Mouse (Mus musculus): ENCODE results near the gene Phf21a. TPM values are rescaled to one million over a fixed set of nuclear protein-coding genes. Genes with fewer than 3 reads are reported as not detected.

Gene Phf21a
- polyA plus RNA-seq, 1 experiment from 2014 or later = 2.6 TPM

DNA sequence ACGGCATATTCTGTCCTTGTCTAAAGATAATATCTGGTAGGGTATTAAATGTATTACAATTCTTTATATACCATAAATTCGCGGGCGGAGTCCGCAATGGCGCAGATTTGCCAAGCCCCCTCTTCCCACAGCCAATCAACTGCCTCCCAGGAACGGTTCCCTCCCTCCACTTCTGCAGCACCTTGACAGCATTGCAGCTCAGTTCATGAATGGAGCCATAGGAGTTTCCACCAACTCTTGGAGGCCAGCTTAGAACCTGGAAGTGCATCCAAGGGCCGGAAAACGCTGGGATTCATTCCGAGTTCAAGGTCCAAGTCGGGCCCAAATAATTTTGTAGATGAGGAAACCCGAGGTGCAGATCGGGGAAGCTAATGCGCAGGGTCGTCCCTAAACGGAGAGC is 281.6 kb downstream of the Phf21a start, which contains the start of the genes Pex16 and Large2:
Gene Pex16 (plus strand): TSS at position 163 of the 400 bp plus-strand sequence.
Gene Large2 (minus strand): TSS at position 356 of the 400 bp plus-strand sequence.
- Histone ChIP-seq H3K27ac (replicated peaks) (peak within 1 kb of the TSS; percentile 86), H3K27me3 (peaks cover 45% of the 10 kb centered on the region), H3K36me3 (replicated peaks) (peaks cover 26% of the 10 kb centered on the region), H3K4me1 (replicated peaks) (peaks cover 40% of the 10 kb centered on the region), H3K9ac (peak within 1 kb of the TSS; percentile 74), H3K4me3 (replicated peaks) (peak within 1 kb of the TSS; percentile 75), H3K9me3 (replicated peaks) (no peaks in the 10 kb centered on the region), H3K4me2 (peak within 1 kb of the TSS; percentile 93)
- ATAC-seq (ENCODE audit: insufficient read depth) = peak; percentile 14; the same call in 1 of the 2 replicates
- WGBS (ENCODE audit: insufficient replicate concordance) = 2% methylated on average over 16 of the region's 16 CpGs

- H3K9ac ChIP-seq = peak overlapping the region; percentile 74
These were observed 282.2 kb downstream of the Phf21a start for GRCm38 (mm10) chr2:92375099-92375623.

DNA sequence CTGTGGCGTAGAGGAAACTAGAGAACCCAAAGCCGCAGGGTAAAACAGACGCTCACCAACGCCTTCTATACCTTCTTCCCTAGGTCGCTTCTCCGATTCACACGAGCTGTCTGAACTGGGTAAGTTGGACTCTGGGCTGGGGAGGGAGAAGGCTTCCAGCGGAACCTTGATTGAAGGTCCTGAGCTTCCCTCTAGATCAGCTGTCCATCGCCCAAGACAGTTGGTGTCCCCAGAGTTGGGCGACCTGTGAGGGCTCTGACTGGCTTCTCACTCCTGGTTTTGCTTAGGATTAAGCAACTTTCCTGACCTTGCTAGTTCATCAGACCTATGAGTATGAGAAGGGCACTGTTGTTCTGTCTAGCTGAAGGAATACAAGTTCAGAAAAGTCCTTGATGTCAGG is 282.9 kb downstream of the Phf21a start:
- no peaks in the 10 kb centered on the region for H3K9me3 ChIP-seq (replicated peaks)
- peaks cover 32% of the 10 kb centered on the region for H3K27me3 ChIP-seq
- ATAC-seq (ENCODE audit: insufficient read depth) = no peak
- peak overlapping the region; percentile 93 for H3K4me2 ChIP-seq
- peak overlapping the region; percentile 86 for H3K27ac ChIP-seq (replicated peaks)
- peaks cover 39% of the 10 kb centered on the region for H3K36me3 ChIP-seq (replicated peaks)
- H3K4me3 ChIP-seq (replicated peaks) = peak overlapping the region; percentile 75
- H3K9ac ChIP-seq = peak overlapping the region; percentile 74
- H3K4me1 ChIP-seq (replicated peaks) = peaks cover 35% of the 10 kb centered on the region
- WGBS (ENCODE audit: insufficient replicate concordance) = 4% methylated on average over 10 of the region's 10 CpGs

More at GRCm38 (mm10) chr2:92375099-92375623, 282.2 kb downstream of the Phf21a start:
- peak; percentile 93 for ATAC-seq (ENCODE audit: insufficient read depth)
- Histone ChIP-seq H3K4me2 (peak overlapping the region; percentile 93), H3K27ac (replicated peaks) (peak overlapping the region; percentile 86), H3K4me3 (replicated peaks) (peak overlapping the region; percentile 75), H3K9me3 (replicated peaks) (no peaks in the 10 kb centered on the region), H3K4me1 (replicated peaks) (peaks cover 40% of the 10 kb centered on the region), H3K27me3 (peaks cover 38% of the 10 kb centered on the region), H3K36me3 (replicated peaks) (peaks cover 33% of the 10 kb centered on the region)
- WGBS (ENCODE audit: insufficient replicate concordance) = under 1% methylated on average over 29 of the region's 29 CpGs

GRCm38 (mm10) chr2:92376300-92376699 is 283.4 kb downstream of the Phf21a start:
- WGBS (ENCODE audit: insufficient replicate concordance) = 68% methylated on average over 6 of the region's 6 CpGs
- no peaks in the 10 kb centered on the region for H3K9me3 ChIP-seq (replicated peaks)
- peaks cover 32% of the 10 kb centered on the region for H3K4me1 ChIP-seq (replicated peaks)
- peak overlapping the region; percentile 74 for H3K9ac ChIP-seq
- peaks cover 27% of the 10 kb centered on the region for H3K27me3 ChIP-seq
- peaks cover 44% of the 10 kb centered on the region for H3K36me3 ChIP-seq (replicated peaks)
- H3K27ac ChIP-seq (replicated peaks) = peak overlapping the region; percentile 86; the same call in 1 of the 2 replicates
- peak overlapping the region; percentile 75 for H3K4me3 ChIP-seq (replicated peaks)
- no peak for ATAC-seq (ENCODE audit: insufficient read depth)
- H3K4me2 ChIP-seq = peak overlapping the region; percentile 93

- Histone ChIP-seq H3K4me1 (replicated peaks) (peaks cover 28% of the 10 kb centered on the region), H3K9me3 (replicated peaks) (no peaks in the 10 kb centered on the region), H3K4me3 (replicated peaks) (no peak overlapping the region), H3K27ac (replicated peaks) (no peak overlapping the region), H3K4me2 (no peak overlapping the region), H3K27me3 (peaks cover 17% of the 10 kb centered on the region), H3K36me3 (replicated peaks) (peaks cover 54% of the 10 kb centered on the region), H3K9ac (no peak overlapping the region)
- no peak for ATAC-seq (ENCODE audit: insufficient read depth)
- WGBS (ENCODE audit: insufficient replicate concordance) = 80% methylated on average over 7 of the region's 7 CpGs
These were observed 284.4 kb downstream of the Phf21a start for GRCm38 (mm10) chr2:92377320-92377719.

DNA sequence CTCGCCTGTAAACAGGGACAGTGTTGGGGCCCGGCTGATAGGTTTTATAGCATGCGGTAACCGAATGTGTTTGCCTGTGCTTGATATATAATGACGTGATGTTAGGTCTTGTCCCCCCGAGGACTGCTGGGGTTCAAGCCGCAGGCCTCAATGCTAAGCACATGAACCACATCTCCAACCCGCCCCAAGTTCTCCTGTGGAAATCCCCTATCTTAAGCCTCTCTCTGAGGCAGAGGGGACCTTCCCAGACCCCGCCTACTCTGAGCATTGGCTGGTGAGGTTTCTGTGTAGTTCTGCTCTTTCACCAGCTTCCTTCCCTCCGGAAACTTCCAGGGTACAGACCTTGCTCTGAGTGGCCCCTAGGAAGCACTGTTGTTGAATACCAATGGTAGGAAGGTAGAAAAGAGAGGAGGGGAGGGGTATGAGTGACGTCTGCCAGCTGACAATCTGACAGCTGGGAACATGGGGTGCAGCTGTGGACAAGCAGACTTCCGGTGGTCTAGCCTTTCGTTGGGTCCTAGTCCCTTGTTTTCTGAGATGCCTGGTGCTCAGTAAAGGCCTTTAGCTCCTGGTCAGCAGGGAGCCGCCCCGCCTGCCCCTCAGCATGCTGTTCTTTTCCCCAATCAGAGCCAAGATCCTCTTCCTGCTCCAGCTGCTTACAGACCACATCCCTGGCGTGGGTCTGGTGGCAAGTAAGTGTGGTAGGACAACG is 287.0 kb downstream of the Phf21a start:
- Histone ChIP-seq H3K9ac (no peak overlapping the region), H3K36me3 (replicated peaks) (peaks cover 56% of the 10 kb centered on the region), H3K9me3 (replicated peaks) (no peaks in the 10 kb centered on the region), H3K4me1 (replicated peaks) (peaks cover 11% of the 10 kb centered on the region), H3K27me3 (no peaks in the 10 kb centered on the region), H3K27ac (replicated peaks) (no peak overlapping the region), H3K4me2 (no peak overlapping the region), H3K4me3 (replicated peaks) (no peak overlapping the region)
- 79% methylated on average over 17 of the region's 17 CpGs for WGBS (ENCODE audit: insufficient replicate concordance)
- ATAC-seq (ENCODE audit: insufficient read depth) = no peak

- Histone ChIP-seq H3K27me3 (no peaks in the 10 kb centered on the region), H3K4me1 (replicated peaks) (peaks cover 10% of the 10 kb centered on the region), H3K27ac (replicated peaks) (no peak overlapping the region), H3K4me3 (replicated peaks) (no peak overlapping the region), H3K9me3 (replicated peaks) (no peaks in the 10 kb centered on the region), H3K4me2 (no peak overlapping the region), H3K9ac (no peak overlapping the region), H3K36me3 (replicated peaks) (peaks cover 56% of the 10 kb centered on the region)
- no peak for ATAC-seq (ENCODE audit: insufficient read depth)
- WGBS (ENCODE audit: insufficient replicate concordance) = 78% methylated on average over 6 of the region's 6 CpGs
These were observed 287.7 kb downstream of the Phf21a start for GRCm38 (mm10) chr2:92380495-92381050.

DNA sequence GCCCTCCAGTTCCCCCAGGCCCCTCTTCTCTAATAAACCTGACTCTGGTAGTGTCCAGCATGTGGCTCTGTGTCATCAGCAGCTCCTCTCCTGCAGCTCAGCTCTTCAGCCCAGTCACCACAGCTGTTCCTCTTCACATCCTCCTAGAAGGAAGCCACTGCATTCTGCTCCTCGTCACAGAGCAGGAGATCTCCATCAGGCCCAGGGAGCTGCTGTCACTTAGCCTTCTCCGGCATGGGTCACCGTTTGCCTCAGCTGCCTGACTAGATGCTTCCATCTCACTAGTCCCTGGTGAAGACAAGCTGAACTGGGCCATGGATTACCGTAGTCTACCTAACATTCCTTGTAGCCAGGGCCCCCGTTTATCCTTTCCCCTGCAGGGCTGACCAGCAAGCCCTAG is 288.2 kb downstream of the Phf21a start:
- Histone ChIP-seq H3K4me2 (no peak overlapping the region), H3K9me3 (replicated peaks) (no peaks in the 10 kb centered on the region), H3K9ac (no peak overlapping the region), H3K36me3 (replicated peaks) (peaks cover 56% of the 10 kb centered on the region), H3K4me1 (replicated peaks) (peaks cover 4% of the 10 kb centered on the region), H3K27me3 (peaks cover under 1% of the 10 kb centered on the region; the same call in 1 of the 2 replicates), H3K27ac (replicated peaks) (no peak overlapping the region), H3K4me3 (replicated peaks) (no peak overlapping the region)
- ATAC-seq (ENCODE audit: insufficient read depth) = no peak
- WGBS (ENCODE audit: insufficient replicate concordance) = 77% methylated on average over 5 of the region's 5 CpGs

DNA sequence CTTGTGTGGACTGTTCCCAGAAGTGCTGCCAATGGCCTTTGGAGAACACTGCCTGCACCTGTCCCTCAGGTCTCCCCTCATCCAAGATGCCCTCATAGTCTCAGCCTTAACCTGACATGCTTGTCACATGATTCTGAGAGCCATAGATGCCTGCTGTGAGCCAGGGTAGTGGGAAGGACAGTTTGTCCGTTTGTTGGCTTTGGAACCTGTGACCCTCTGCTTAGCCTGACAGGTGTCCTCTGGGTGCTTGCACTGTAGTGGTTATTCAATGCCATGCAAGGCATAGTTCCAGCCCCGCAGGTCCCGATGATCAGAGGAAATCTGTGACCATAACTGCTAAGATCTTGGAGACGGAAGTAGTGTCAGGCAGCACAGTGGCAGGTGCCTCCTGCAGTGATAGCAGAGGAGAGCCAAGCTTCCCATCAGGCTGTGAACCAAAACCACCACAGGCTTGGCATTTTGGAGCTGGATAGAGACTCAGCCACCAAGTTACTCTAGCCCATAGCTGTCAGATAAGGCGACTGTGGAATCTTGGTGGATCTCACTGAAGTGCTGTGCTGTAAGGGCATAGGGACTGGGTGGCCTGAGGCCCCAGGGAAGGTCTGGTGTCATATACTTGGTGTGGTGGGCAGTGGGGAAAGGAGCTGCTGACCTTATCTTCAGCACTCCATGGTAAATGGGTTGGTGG is 289.1 kb downstream of the Phf21a start, which contains the start of gene 1700029I15Rik:
Gene 1700029I15Rik (plus strand): TSS at position 638 of the 688 bp plus-strand sequence.
- Histone ChIP-seq H3K36me3 (replicated peaks) (peaks cover 55% of the 10 kb centered on the region), H3K9ac (no peak within 1 kb of the TSS), H3K27ac (replicated peaks) (no peak within 1 kb of the TSS), H3K4me2 (no peak within 1 kb of the TSS), H3K9me3 (replicated peaks) (no peaks in the 10 kb centered on the region), H3K27me3 (peaks cover 9% of the 10 kb centered on the region), H3K4me3 (replicated peaks) (no peak within 1 kb of the TSS), H3K4me1 (replicated peaks) (no peaks in the 10 kb centered on the region)
- 75% methylated on average over 5 of the region's 5 CpGs for WGBS (ENCODE audit: insufficient replicate concordance)
- no peak for ATAC-seq (ENCODE audit: insufficient read depth)

DNA sequence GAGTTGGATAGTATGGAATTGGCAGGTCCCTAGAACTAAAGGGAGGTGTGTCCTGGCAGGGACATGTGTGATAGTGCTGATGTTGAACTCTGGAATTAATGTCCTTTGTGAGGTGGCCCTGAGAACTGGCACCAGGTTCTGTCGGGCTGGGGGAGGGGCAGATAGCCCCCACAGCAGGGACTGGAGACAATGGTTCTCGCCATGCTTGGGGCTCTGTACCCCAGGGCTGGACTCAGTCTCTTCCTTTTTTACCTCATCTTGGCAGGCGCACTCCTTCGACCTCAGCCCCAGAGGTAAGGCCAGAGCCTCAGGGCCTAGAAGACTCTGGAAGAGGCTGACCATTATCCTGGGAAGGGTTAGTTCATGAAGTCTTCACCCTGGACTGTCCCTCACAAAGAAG is 289.8 kb downstream of the Phf21a start:
- Histone ChIP-seq H3K9ac (no peak overlapping the region), H3K4me2 (no peak overlapping the region), H3K4me1 (replicated peaks) (no peaks in the 10 kb centered on the region), H3K9me3 (replicated peaks) (no peaks in the 10 kb centered on the region), H3K27ac (replicated peaks) (no peak overlapping the region), H3K4me3 (replicated peaks) (no peak overlapping the region), H3K27me3 (peaks cover 17% of the 10 kb centered on the region), H3K36me3 (replicated peaks) (peaks cover 48% of the 10 kb centered on the region)
- no peak for ATAC-seq (ENCODE audit: insufficient read depth)
- WGBS (ENCODE audit: insufficient replicate concordance) = 66% methylated on average over 4 of the region's 4 CpGs

DNA sequence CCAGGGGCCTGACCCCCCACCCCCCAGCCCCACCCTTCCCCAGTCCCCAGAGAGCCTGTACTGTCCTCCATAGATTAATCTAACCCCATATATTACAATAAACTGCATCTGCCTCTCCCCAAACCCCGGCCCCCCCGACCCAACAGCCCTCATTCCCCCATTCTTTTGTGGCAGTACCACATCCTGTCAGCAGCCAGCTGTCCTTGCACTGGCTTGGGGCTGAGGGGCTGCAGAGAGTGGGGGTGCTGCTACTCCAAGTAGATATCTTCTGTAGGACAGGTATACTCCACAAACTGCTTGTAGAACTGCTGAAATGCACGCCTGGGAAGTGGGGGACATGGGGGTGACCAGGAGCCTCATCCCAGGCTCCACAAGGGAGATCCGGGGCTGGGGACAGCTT is 291.2 kb downstream of the Phf21a start:
- 50% methylated on average over 4 of the region's 4 CpGs for WGBS (ENCODE audit: insufficient replicate concordance)
- H3K4me1 ChIP-seq (replicated peaks) = peaks cover 1% of the 10 kb centered on the region
- no peak overlapping the region for H3K9ac ChIP-seq
- no peak overlapping the region for H3K4me2 ChIP-seq
- H3K27ac ChIP-seq (replicated peaks) = no peak overlapping the region
- H3K36me3 ChIP-seq (replicated peaks) = peaks cover 34% of the 10 kb centered on the region
- no peak for ATAC-seq (ENCODE audit: insufficient read depth)
- no peaks in the 10 kb centered on the region for H3K9me3 ChIP-seq (replicated peaks)
- H3K27me3 ChIP-seq = peaks cover 30% of the 10 kb centered on the region
- H3K4me3 ChIP-seq (replicated peaks) = no peak overlapping the region

Data from liver, embryonic 15.5 days (tissue).